Mouse (Mus musculus) olfactory bulb, adult 2 months (tissue): ENCODE data around the gene Txlnb.

Experiments used
- CTCF ChIP-seq: fragments of 200-500 bp; IDR thresholded peaks from 2 replicates; pipeline ENCODE4 v1.5.1; 2012; ENCODE audit warnings: low read depth, mild to moderate bottlenecking, low read length, moderate library complexity; ENCODE audit not compliant: insufficient read depth
- POLR2A ChIP-seq: fragments of 200-500 bp; IDR thresholded peaks from 2 replicates; pipeline ENCODE4 v1.6.1; 2012; ENCODE audit warnings: mild to moderate bottlenecking, low read depth, low read length, moderate library complexity; ENCODE audit not compliant: insufficient read depth

GRCm38 (mm10) chr10:17829205-17829604 lies 33.2 kb downstream of the Txlnb start:
- no peak for TF ChIP-seq POLR2A
- no peak for TF ChIP-seq CTCF
